Mouse (Mus musculus) CH12.LX (cell line): ENCODE measurements around the gene Ganab. TPM values are rescaled to one million over a fixed set of nuclear protein-coding genes. Genes with fewer than 3 reads are reported as not detected.
"Not testable (repeated sequence)": the region's sequence is repeated elsewhere in the genome, so short reads cannot be mapped to it uniquely, and the experiment has no call there.

Source experiments
- DNase-seq: peaks from one replicate; pipeline ENCODE4 v3.0.0-alpha.2; 2013; ENCODE audit errors: extremely low read depth
- H3K27ac ChIP-seq: 2 replicates; pipeline ENCODE4 v1.5.1; 2012; ENCODE audit warnings: low read depth, mild to moderate bottlenecking, control low read depth, moderate library complexity; ENCODE audit not compliant: insufficient read depth
- H3K27me3 ChIP-seq: replicated peaks from 2 replicates; pipeline ENCODE3; 2012; ENCODE audit warnings: inconsistent platforms
- H3K36me3 ChIP-seq, 2 experiments: replicated peaks in 1 of 2; 2 replicates each; pipeline versions ENCODE3 to v1.6.1; 2012; ENCODE audit warnings: inconsistent platforms in 1 of 2, low read length in 1 of 2, mild to moderate bottlenecking in 1 of 2, mixed read lengths in 1 of 2, moderate library complexity in 1 of 2; ENCODE audit not compliant: control insufficient read depth in 1 of 2, insufficient read depth in 1 of 2
- H3K4me1 ChIP-seq, 2 experiments: 2 replicates each; pipeline ENCODE4 v1.6.1; 2012; ENCODE audit warnings: inconsistent platforms in 1 of 2, moderate library complexity in 1 of 2; ENCODE audit not compliant: insufficient read depth in 2 of 2, control insufficient read depth in 1 of 2
- H3K4me2 ChIP-seq: 2 replicates; pipeline ENCODE4 v1.6.1; 2012; ENCODE audit warnings: low read depth, mild to moderate bottlenecking, control low read depth; ENCODE audit not compliant: poor library complexity, insufficient read depth, severe bottlenecking
- H3K4me3 ChIP-seq, 3 experiments: fragments of 150-350 bp in 1 of 3; sonication (generic) in 1 of 3; replicated peaks in 1 of 3; 2 replicates each; pipeline versions ENCODE3 to v1.5.1; 2011 to 2012; ENCODE audit warnings: low read depth in 2 of 3, low read length in 2 of 3, mild to moderate bottlenecking in 2 of 3, moderate library complexity in 2 of 3, control low read depth in 1 of 3, improper control_type of control experiment in 1 of 3, inconsistent platforms in 1 of 3, mixed read lengths in 1 of 3; ENCODE audit not compliant: poor library complexity in 1 of 3
- H3K79me2 ChIP-seq: replicated peaks from 2 replicates; pipeline ENCODE4 v1.6.1; 2012; ENCODE audit warnings: mild to moderate bottlenecking, moderate library complexity; ENCODE audit not compliant: control insufficient read depth, poor library complexity, insufficient read depth, severe bottlenecking; ENCODE audit errors: extremely low read depth
- H3K9ac ChIP-seq: 2 replicates; pipeline ENCODE4 v1.6.1; 2012; ENCODE audit warnings: low read depth, mild to moderate bottlenecking, control low read depth, moderate library complexity; ENCODE audit not compliant: insufficient read depth
- H3K9me3 ChIP-seq: replicated peaks from 2 replicates; pipeline ENCODE3; 2012; ENCODE audit warnings: low read length, inconsistent platforms, mixed read lengths
- CHD2 ChIP-seq: IDR thresholded peaks from 2 replicates; pipeline ENCODE4 v1.6.1; 2011; ENCODE audit warnings: low read length, improper control_type of control experiment
- EP300 ChIP-seq: IDR thresholded peaks from 2 replicates; pipeline ENCODE4 v1.6.1; 2011; ENCODE audit warnings: low read length, improper control_type of control experiment
- MAZ ChIP-seq: IDR thresholded peaks from 2 replicates; pipeline ENCODE4 v1.6.1; 2012; ENCODE audit warnings: low read depth, mild to moderate bottlenecking, inconsistent platforms, low read length, improper control_type of control experiment, moderate library complexity
- MXI1 ChIP-seq: IDR thresholded peaks from 2 replicates; pipeline ENCODE4 v1.6.1; 2011; ENCODE audit warnings: mild to moderate bottlenecking, low read depth, low read length, improper control_type of control experiment
- NRF1 ChIP-seq: IDR thresholded peaks from 2 replicates; pipeline ENCODE4 v1.6.1; 2014; ENCODE audit warnings: low read depth, mild to moderate bottlenecking, inconsistent platforms, low read length, improper control_type of control experiment, moderate library complexity
- SIN3A ChIP-seq: IDR thresholded peaks from 2 replicates; pipeline ENCODE4 v1.6.1; 2012; ENCODE audit warnings: low read length, improper control_type of control experiment, inconsistent platforms
- dilution Hi-C: fragments of 300-500 bp; cut with MboI; formaldehyde crosslinking; loops from 2 replicates; pipeline ENCODE4 v1.14.3; 2020; ENCODE audit warnings: low sequenced_read_pairs; ENCODE audit not compliant: extremely low pct_unique_long_range_greater_than_20kb, extremely low pct_ligation_motif_present
- in situ Hi-C: fragments of 300-500 bp; cut with MboI; formaldehyde crosslinking; loops from 3 replicates; pipeline ENCODE4 v1.14.3; 2019; ENCODE audit warnings: low sequenced_read_pairs, low pct_ligation_motif_present, low pct_unique_long_range_greater_than_20kb, mixed read lengths
- polyA plus RNA-seq: library from polyadenylated mRNA; unstranded; fragments of >175 nt; gene quantifications from 2 replicates; pipeline ENCODE4 v1.2.1, GENCODE M21; 2012; ENCODE audit warnings: low read depth; ENCODE audit not compliant: insufficient read length
- total RNA-seq, 2 experiments: library from RNA; depleted of rRNA; stranded (reverse); fragments of 300-350 nt in 1 of 2; fragments of >200 nt in 1 of 2; gene quantifications; 2 replicates each; pipeline ENCODE4 v1.2.3; 2012 to 2014

Gene Ganab
- total and polyA plus RNA-seq, 3 experiments: 97.0 to 169 (median 143) TPM

- TF ChIP-seq MAZ: peak; percentile 78; the same call in 1 of the 2 replicates
Measured at GRCm38 (mm10) chr19:8892829-8893766, 4.8 kb upstream of the Ganab start, which contains the start of gene Ints5 (continued).

GRCm38 (mm10) chr19:8895397-8895960, 2.4 kb upstream of the Ganab start:
- no peaks in the 10 kb centered on the region for H3K27me3 ChIP-seq
- peaks cover 60% of the 10 kb centered on the region for H3K79me2 ChIP-seq
- no peak overlapping the region for H3K9ac ChIP-seq
- H3K9me3 ChIP-seq: no peaks in the 10 kb centered on the region
- in situ Hi-C loops: loop anchor here (5.0 kb wide), 1 partner anchor 42 kb away; no protein-coding TSS in a partner anchor
- H3K4me3 ChIP-seq: no peak overlapping the region
- dilution Hi-C loops: no loop called here
- TF ChIP-seq EP300: no peak
- TF ChIP-seq CHD2: no peak
- TF ChIP-seq MXI1: no peak
- no peak for TF ChIP-seq NRF1
- peaks cover 20 to 62% of the 10 kb centered on the region in 2 experiments for H3K4me1 ChIP-seq
- H3K4me2 ChIP-seq: peak overlapping the region; percentile 90; the same call in 1 of the 2 replicates
- no peak overlapping the region for H3K27ac ChIP-seq
- H3K36me3 ChIP-seq: peaks cover 29 to 34% of the 10 kb centered on the region in 2 experiments
- DNase-seq: no peak

GRCm38 (mm10) chr19:8896231-8896630, 1.6 kb upstream of the Ganab start:
- Histone ChIP-seq H3K9ac (peak overlapping the region; percentile 71; the same call in 1 of the 2 replicates), H3K36me3 (peaks cover 23 to 34% of the 10 kb centered on the region in 2 experiments), H3K79me2 (peaks cover 62% of the 10 kb centered on the region), H3K4me1 (peaks cover 23 to 64% of the 10 kb centered on the region in 2 experiments), H3K4me2 (peak overlapping the region; percentile 90; the same call in 1 of the 2 replicates), H3K27ac (peak overlapping the region; percentile 90; the same call in 1 of the 2 replicates), H3K4me3 (peak overlapping the region in 1 of 3 experiments; percentile 55)
- in situ Hi-C loops: loop anchor here (5.0 kb wide), 1 partner anchor 41 kb away; no protein-coding TSS in a partner anchor
- H3K27me3 ChIP-seq, dilution Hi-C loops, H3K9me3 ChIP-seq, DNase-seq: not testable (repeated sequence)
- TF ChIP-seq SIN3A: 0 out of 2 replicates have a peak, but pooled peaks have one; percentile 33
